Mouse (Mus musculus): Measurements from ENCODE around the gene Fastkd3.
"Not testable (repeated sequence)": the region's sequence is repeated elsewhere in the genome, so short reads cannot be mapped to it uniquely, and the experiment has no call there.

The Fastkd3 gene

DNA sequence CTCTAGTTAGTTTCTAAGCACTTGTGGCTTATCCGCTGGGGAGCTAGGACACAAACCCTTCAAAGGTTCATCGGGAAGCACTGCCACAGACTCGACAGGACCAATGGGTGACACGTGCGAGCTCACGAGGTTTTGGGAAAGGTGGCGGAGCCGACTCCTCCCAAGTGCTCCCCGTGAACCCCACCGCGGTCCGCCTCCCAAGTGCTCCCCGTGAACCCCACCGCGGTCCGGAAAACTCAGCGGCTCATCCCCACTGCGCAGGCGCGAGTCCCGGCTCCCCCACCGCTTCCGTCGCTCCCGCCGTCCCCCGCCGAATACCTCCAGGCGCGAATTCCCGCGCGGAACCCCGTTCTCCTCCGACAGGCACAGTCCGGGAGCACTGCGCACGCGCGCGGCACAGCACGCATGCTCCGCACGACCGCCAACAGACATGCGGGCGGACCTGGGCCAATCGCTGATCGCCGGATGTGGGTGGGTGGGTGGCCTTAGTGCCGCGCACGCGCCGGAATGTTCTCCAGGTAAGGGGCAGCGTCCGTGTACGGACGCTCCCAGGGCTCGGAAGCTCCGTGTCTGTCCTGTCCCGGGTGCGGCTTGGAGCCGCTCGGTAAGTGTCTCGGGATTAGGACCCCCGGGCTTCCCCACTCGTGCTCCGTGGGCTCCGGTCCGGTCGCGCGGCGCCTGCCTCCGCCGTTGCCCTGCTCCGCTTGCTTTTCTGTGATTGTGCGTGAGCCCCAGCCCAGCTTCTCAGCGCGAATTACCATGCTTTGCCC lies at the start of gene Fastkd3, which contains the start of gene Mtrr:
Gene Fastkd3, plus strand, starts transcription at position 488 of the 770 bp plus-strand sequence.
Gene Mtrr, minus strand, starts transcription at position 403 of the 770 bp plus-strand sequence.
- in situ Hi-C loops (cut with MboI): no loop called here

DNA sequence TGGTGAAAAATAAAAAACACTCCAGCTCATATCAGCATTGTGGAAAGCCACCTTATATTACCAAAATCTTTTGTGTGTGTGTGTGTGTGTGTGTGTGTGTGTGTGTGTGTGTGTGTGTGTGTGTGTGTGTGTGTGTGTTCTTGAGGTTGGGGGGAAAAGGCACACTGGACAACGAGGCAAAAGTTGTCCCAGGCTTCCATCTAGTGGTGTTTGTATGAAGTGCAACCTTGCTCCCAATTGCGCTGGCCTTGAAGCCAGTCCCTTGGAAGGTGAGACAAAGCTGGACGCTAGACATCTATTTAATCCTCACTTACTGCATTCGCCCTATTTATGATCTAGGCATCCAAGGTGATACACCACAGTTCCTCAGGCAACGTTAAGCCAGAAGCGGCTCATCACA lies 28.6 kb upstream of the Fastkd3 start:
- in situ Hi-C loops (cut with MboI): not testable (repeated sequence)

DNA sequence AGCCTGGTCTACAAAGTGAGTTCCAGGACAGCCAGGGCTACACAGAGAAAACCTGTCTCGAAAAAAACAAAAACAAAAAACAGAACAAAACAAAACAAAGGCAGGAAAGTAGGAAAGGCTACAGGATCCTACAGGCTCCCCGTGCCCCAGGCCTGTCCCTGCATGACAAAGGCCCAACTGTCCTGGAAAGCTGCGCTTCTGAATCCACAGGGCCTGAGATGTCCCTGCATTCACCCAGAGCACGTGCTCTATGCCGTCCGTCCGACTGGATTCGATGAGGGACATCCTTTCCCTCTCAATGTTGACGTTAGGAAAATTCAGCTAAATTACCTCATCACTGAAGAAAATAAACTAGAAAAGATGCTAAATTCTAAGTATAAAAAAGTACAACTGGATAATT lies 13.9 kb upstream of the Fastkd3 start:
- in situ Hi-C loops (cut with MboI): no loop called here

DNA sequence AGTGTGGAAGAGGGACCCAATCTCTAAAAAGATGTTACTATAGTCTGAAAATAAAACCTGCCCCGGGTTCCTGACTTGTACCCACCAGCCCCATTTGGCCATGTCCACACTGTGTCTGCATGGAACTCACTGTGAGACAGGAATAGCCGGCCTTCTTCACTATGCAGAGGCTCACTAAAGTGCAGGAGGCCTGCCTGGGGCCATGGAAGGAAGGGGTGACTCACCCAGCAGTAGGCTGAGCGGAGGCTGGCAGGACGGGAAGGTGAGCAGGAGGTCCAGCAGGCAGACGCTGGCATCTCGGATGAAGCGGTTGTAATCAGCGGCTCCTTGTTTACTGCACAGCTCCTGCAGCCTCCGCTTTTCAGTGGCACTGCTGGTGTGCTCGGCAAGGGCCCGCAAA lies 13.5 kb upstream of the Fastkd3 start:
- in situ Hi-C loops (cut with MboI): no loop called here

DNA sequence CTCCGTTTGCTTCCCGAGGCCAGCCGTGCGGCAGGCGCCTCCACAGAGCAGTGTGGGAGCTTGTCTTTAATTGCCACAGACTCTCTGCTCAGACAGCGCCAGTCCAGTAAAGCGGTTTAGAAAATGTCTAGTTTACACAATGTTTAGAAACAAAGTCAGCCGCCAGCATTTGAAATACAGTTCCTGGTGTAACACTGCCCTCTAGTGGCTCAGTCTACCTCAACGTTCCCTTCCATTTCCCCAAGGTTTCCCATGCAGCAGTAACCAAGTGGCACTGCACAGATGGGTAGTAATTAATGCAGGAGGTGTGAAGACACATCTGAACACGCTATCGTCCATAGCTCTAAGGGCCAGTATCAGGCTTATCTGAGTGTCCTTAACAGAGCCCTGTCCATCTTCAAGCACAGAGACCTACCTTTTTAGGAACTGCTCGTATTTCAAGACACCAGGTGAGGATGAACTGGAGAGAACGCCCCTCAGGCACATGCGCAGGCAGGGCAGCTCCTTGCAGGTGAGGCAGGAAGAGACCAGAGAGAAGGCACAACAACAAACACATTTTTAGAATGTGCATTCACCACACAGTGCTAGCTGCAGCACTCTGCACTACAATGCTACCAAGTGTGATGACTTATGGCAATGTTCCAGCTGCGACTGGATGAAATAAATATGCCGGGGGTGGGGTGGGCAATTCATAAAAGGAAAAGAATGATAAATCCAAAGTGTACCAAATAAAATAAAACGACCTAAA lies 12.3 kb upstream of the Fastkd3 start:
- in situ Hi-C loops (cut with MboI): no loop called here

DNA sequence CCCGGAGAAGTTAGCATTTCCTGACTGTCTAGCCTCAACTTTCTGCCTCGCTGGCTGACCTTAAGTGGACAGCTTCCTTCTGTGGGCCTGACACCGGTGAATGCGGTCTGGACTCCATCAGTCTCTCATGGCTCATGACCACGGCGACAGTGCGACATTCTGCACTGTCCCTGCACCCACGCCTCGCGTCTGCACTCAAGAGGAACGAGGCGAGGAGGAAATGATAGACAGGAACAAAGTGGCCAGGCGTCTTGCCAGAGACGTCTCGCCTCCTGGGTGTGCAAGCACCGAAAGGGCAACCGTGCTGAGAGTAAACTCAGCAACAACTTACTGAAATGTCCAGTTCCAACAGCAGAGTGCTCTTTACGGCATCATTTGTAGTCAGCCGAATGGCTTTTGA lies 9.8 kb upstream of the Fastkd3 start:
- in situ Hi-C loops (cut with MboI): no loop called here

DNA sequence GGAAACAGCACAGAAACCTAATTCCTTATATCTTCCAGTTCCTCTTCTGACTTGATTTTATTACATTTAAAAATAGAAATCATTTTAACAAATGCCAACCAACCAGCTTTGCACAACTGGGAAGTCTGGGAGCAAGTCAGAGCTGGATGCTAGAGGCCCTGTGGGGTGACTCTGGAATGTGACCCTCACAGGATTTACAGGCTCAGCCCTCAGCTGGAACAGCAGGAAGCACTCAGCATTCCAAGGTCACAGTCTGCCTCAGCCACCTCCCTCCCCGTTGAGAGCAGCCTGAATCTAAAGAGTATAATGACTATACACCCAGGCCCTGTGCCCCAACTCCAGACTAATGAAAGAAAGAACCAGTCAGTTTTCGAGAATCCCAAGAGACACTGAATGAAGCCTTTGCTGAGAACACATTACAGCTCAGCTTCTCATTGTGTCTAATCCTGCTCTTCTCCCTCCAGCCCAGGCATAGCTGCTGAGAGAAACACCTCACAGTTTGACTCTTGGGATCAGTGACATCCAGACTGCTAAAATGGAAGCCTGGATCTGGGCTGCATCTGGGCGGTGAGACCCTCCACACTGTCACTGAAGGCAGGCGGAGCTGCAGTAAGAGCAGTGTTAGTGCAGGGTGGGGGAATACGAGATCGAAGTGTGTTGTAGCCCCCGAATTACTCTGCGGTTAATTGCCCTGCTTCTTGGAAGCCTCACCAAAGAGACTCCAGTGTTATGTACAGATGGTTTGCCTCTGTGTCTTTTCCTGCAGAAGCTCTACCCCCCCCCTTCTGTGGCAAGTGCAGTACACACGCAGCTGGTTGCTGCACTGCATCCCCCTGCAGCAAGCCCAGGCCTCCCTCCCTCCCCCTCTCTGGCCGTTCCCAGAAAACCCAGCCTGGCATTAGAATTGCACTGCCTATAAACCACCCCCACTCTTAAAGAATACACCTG lies 8.8 kb upstream of the Fastkd3 start:
- in situ Hi-C loops (cut with MboI): no loop called here

DNA sequence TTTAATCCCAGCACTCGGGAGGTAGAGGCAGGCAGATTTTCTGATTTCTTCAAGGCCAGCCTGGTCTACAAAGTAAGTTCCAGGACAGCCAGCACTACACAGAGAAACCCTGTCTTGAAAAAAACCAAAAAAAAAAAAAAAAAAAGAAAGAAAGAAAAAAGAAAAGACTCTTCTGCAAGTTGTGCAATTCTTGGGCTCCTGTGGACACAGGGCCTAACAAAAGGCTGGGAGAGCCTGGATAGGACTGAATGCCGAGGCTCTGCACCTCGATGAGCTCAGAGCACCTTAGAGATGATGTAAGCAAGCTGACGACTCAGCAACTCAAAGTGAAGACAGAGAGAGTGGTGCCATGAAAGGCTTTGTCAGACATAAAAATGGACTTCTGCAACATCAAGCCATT lies 7.6 kb upstream of the Fastkd3 start:
- in situ Hi-C loops (cut with MboI): no loop called here

DNA sequence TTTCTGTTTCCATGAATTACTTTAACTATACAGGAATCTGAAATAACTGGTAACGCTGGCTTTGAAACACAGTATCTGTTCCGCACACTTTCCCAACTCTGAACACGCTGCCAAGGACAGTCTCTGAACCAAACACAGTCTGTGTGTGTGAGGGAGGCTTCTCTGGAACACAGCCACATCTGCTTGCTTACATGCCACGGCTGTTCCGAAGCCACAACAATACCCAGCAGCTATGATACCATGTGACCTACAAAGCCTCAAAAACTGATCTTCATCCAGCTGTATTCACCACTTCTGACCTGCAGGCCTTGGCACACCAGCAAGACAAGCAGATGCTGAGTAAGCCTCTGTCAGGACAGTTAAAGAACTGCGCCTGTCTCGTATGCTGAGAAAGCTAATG lies 4.1 kb upstream of the Fastkd3 start:
- in situ Hi-C loops (cut with MboI): no loop called here

DNA sequence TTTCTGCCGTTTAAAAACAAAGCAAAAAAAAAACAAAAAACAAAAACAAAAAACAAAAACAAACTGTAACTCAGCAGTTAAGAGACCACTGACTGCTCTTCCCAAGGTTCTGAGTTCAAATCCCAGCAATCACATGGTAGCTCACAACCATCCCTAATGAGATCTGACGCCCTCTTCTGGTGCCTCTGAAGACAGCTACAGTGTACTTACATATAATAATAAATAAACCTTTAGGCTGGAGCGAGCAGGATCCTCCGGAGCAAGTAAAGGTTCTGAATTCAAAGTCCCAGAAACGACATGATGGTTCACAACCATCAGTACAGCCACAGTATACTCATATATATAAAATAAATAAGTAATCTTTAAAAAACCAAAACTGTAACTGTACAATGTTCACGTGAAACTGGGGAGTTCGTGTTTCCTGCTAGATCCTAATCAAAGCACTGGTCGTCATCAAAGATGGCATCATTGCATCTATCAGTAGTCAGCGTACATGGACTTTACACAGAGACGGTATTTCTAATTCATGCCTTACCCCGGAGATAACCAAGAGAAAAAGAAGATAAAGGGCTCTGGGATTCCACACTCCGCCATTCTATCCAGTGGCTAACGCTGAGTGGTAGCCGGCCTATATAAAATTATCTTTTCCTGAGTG lies 821 bp upstream of the Fastkd3 start:
- in situ Hi-C loops (cut with MboI): no loop called here

DNA sequence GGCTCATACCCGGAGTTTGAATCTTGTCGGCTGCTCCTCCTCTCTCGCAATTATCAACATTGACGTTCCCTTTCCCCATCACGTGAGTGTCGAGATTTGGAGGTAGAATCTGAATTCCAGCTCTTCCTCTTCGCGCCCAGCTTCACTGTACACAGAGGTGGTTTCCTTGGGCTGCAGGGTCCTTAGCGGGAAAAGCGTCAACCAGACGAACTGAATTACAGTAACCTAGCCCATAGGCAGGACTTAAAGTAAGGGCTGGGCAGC lies 415 bp downstream of the Fastkd3 start:
- in situ Hi-C loops (cut with MboI): no loop called here

DNA sequence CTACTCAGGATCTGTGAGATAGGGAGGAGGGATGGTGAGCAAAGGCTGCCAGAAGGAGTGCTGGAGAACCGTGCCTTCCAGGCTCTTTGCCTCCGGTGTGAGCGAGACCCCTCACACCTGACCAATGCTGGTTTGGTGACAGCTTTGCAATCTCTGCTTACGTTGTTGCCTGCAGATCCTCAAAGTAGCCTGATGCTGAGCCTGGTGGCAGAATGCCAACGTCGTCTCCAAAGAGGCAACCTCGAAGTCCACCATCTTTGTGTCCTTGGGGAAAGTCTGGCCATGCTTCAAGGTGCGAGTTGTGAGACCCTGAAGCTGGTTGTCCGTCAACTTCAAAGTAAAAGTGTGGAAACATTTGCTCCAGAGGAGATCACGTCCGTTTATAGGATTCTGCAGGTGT lies 1.9 kb downstream of the Fastkd3 start:
- in situ Hi-C loops (cut with MboI): no loop called here

DNA sequence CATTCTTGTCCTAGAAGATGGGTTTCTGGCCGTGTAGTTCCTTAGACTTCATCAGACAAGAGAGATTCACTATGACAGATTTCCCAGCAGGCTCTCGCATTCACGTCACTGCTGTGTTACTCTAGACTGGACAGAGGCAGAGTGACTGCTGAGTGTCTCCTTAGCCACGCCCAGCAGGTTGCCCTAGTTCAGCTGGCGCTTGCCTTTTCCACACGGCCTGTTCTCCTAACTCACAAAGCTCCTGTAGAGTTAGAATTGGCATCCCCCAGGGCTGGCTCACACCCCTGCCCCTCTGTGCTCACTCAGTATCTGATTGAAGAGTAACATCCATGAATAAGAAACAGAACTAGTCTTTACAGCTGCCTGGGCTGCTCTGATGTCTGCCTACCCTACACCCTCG lies 3.4 kb downstream of the Fastkd3 start:
- in situ Hi-C loops (cut with MboI): no loop called here

DNA sequence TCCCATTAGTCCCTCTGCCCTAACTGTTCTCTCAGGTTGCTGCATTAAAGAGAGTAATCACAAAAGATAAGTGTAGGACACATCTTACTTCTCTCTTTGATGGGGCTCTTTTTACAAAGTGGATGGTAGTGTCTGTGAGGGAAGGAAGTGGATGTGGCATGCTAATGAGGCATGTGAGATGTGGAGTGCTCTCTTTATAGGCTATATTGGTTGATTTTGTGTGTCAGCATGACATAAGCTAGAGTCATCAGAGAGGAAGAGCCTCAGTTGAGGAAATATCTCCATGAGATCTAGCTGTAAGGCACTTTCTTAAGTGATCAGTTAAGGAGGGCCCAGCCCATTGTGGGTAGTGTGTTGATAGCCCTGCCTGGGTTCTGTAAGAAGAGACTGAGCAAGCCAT lies 6.3 kb downstream of the Fastkd3 start:
- in situ Hi-C loops (cut with MboI): no loop called here

DNA sequence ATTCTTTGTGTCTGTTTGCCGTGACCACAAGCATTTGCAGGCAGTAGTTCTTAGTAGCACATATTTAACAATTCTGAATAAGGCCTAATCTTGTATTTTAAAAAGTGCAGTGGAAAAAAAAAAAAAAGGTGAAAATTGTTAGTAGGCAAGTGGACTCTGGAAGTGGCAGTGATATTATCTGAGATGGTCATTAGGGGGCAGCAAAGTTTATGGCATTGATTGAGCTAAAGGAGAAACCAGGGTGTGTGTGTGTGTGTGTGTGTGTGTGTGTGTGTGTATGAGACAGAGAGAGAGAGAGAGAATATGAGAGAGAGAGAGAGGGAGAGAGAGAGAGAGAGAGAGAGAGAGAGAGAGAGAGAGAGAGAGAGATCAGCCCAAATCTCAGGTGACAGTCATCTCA lies 11.8 kb downstream of the Fastkd3 start:
- in situ Hi-C loops (cut with MboI): no loop called here

DNA sequence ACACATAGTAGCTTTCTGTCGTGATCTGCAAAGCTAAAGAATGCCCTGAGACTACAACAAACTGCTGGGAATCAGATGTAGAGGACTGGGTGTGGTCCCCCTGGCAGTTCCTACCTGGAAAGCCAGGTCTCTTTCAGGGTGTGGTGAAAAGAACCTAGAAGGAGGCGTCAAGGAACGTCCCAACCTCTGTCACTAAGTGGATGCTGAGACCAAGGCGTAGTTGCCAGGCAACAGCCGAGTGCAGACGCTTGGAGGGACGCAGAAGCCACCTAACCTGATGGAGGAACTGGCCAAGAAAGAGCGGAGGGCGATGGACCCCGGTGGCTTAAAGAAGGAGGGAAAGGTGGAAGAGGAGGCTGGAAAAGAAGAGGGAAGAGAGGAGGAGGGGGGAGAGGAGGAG lies 15.2 kb downstream of the Fastkd3 start, which contains the start of gene 1700001L19Rik:
Gene 1700001L19Rik, plus strand, starts transcription at position 223 of the 400 bp plus-strand sequence.
- in situ Hi-C loops (cut with MboI): no loop called here

DNA sequence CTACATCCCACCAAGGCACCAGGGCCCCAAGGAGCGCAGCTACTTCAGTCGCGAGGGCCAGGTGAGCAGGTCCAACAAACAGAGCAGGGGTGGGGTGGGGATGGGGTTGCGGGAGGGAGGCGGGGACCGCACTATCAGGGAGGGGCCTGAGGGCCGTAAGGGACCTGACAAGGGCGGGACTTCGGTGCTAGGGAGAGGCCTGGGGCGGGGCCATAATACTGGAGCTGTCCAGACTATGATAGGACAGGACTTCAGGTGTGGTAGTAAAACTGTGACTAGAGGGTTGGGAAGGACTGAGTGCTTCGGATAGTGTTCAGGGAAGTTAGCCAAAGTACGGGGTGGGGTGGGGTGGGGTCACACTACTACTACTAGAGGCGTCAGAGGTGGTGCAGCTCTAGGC lies 15.6 kb downstream of the Fastkd3 start:
- in situ Hi-C loops (cut with MboI): no loop called here

DNA sequence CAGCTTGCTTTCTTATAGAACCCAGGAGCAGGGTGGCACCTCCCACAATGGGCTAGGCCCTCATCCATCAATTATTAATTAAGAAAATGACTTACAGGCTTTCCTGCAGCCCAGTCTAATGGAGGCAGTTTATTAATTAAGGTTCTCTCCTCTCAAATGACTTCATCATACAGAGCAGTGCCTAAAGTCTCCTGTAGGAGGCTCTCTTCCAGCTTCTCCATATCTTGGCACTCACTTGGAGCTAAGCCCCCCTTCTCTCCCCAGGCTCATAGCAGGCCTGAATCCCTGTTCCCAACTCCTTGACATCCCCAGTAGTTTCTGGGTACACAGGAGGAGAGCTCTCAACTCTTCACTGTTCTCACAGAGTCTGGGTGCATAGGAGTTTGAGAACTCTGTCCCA lies 16.9 kb downstream of the Fastkd3 start:
- in situ Hi-C loops (cut with MboI): no loop called here

DNA sequence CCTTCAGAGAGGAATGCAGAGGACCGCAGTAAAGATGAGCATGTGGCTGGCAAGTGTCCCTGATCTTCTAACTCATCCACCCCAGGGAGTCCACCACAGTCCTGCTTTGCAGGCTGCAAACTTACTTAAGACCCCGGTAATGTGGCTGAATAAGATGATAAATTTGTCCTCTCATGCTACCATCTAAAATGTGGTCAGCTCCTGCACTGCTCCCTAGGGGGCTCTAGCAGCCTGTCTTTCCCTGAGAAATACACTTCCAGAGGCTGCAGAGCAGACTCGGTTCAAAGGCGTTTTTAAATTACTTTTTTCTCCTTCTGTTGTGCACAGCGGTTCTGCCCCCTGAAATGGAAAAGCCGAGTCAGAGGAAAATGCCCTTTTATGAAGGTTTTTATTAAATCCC lies 19.1 kb downstream of the Fastkd3 start:
- in situ Hi-C loops (cut with MboI): no loop called here

DNA sequence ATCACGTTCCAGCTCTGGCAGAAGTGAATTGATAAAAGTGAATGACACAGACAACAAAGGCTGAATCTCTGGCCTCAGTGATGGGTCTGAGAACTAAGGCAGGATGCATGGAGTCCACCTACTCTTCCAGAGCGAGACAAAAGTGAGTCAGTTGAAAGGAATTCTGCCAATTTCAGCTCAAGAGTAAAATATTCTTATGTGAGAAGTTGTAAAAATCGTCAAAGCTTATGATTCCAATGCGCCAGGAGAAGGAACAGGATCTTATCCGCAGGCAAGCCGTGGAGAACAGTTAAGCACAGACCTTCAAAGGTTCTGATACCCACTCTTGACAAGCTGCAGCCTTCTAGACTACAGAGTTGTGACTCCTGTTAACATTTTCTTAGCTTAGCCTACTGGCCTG lies 21.1 kb downstream of the Fastkd3 start:
- in situ Hi-C loops (cut with MboI): no loop called here

DNA sequence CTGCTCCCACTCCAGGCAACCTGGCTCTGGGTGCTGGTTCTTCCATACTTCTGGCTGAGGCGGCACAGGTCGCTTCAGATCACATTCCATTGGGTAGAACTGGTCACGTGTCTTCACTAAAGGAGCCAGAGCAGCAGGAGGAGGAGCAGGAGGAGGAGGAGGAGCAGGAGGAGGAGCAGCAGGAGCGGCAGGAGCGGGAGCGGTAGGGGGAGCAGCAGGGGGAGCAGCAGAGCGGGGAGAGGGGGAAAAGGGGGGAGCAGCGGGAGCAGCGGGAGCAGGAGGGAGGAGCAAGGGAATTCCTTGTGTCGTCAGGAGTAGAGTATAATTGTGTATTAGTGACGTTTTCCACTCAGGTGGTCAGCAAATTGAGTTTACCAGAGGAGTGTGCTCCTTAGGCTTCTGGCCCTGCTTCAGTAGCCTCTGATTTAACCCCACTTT lies 23.7 kb downstream of the Fastkd3 start:
- in situ Hi-C loops (cut with MboI): no loop called here
